8 mouse cellular contexts compared by ENCODE assay signal in genomic region chr4:95161670-95162020, GRCm38 (mm10).
DNase-seq lines count a peak whose midpoint lies in the region; ATAC-seq and TF ChIP-seq lines count a peak whose summit lies in the region.

No protein-coding gene starts in this region.

- H3K27ac ChIP-seq in kidney, embryonic 15.5 days: peak overlapping the region; percentile 98
- peak overlapping the region; percentile 93 for H3K27ac ChIP-seq in embryonic facial prominence, embryonic 10.5 days (replicated peaks)
- peak overlapping the region; percentile 95 for H3K27ac ChIP-seq in intestine, embryonic 15.5 days
- peak overlapping the region; percentile 66 for H3K27ac ChIP-seq in midbrain, postnatal 0 days (ENCODE audit: low read depth, low read length)

- peak overlapping the region; percentile 73 for H3K4me2 ChIP-seq in kidney, embryonic 15.5 days
- peak overlapping the region; percentile 65 for H3K4me2 ChIP-seq in intestine, embryonic 15.5 days (replicated peaks)
- peak overlapping the region; percentile 92 for H3K4me2 ChIP-seq in midbrain, postnatal 0 days (ENCODE audit: low read depth, low read length, poor library complexity, severe bottlenecking)

- peak overlapping the region; percentile 54 for H3K4me3 ChIP-seq in kidney, embryonic 15.5 days (replicated peaks)
- peak overlapping the region; percentile 68 for H3K4me3 ChIP-seq in embryonic facial prominence, embryonic 10.5 days
- H3K4me3 ChIP-seq in intestine, embryonic 15.5 days (replicated peaks): peak overlapping the region; percentile 48
- peak overlapping the region; percentile 62 for H3K4me3 ChIP-seq in midbrain, postnatal 0 days (ENCODE audit: low read depth, low read length)

- 13% methylated on average over 7 of the region's 7 CpGs for WGBS in kidney, embryonic 15.5 days
- WGBS in embryonic facial prominence, embryonic 10.5 days: 24% methylated on average over 7 of the region's 7 CpGs
- WGBS in intestine, embryonic 15.5 days: 16% methylated on average over 7 of the region's 7 CpGs
- 22% methylated on average over 7 of the region's 7 CpGs for WGBS in midbrain, postnatal 0 days

- H3K36me3 ChIP-seq in kidney, embryonic 15.5 days: no peaks in the 10 kb centered on the region
- no peaks in the 10 kb centered on the region for H3K36me3 ChIP-seq in embryonic facial prominence, embryonic 10.5 days (replicated peaks)
- no peaks in the 10 kb centered on the region for H3K36me3 ChIP-seq in intestine, embryonic 15.5 days
- no peaks in the 10 kb centered on the region for H3K36me3 ChIP-seq in midbrain, postnatal 0 days (ENCODE audit: insufficient read depth, low read length)

- H3K27me3 ChIP-seq in kidney, embryonic 15.5 days: no peaks in the 10 kb centered on the region
- H3K27me3 ChIP-seq in embryonic facial prominence, embryonic 10.5 days (replicated peaks; ENCODE audit: low read depth, poor library complexity, severe bottlenecking): peaks cover 13% of the 10 kb centered on the region; the same call in 1 of the 2 replicates
- H3K27me3 ChIP-seq in intestine, embryonic 15.5 days (replicated peaks): no peaks in the 10 kb centered on the region
- no peaks in the 10 kb centered on the region for H3K27me3 ChIP-seq in midbrain, postnatal 0 days (ENCODE audit: insufficient read depth, low read length)

- no peaks in the 10 kb centered on the region for H3K9me3 ChIP-seq in kidney, embryonic 15.5 days (replicated peaks)
- H3K9me3 ChIP-seq in embryonic facial prominence, embryonic 10.5 days: no peaks in the 10 kb centered on the region
- H3K9me3 ChIP-seq in intestine, embryonic 15.5 days: no peaks in the 10 kb centered on the region
- H3K9me3 ChIP-seq in midbrain, postnatal 0 days (ENCODE audit: low read length): no peaks in the 10 kb centered on the region

- TF ChIP-seq CTCF in midbrain, postnatal 0 days (IDR thresholded peaks at IDR 0.05): no peak

- DNase-seq in kidney, adult 9 months: no peak
- DNase-seq in embryonic facial prominence, embryonic 10.5 days (ENCODE audit: low spot score): no peak
- DNase-seq in midbrain, postnatal 0 days (ENCODE audit: low spot score): no peak
- DNase-seq in spleen, postnatal 36 days (ENCODE audit: low spot score in 2 of 2): no peak
- no peak for DNase-seq in Muller cell, postnatal 12 days (ENCODE audit: inconsistent ontology term)
- DNase-seq in embryo, embryonic 9.5 days (ENCODE audit: extremely low spot score): no peak

- H3K4me1 ChIP-seq in kidney, embryonic 15.5 days: peaks cover 39% of the 10 kb centered on the region
- peaks cover 33% of the 10 kb centered on the region for H3K4me1 ChIP-seq in embryonic facial prominence, embryonic 10.5 days
- H3K4me1 ChIP-seq in intestine, embryonic 15.5 days (replicated peaks): peaks cover 14% of the 10 kb centered on the region
- H3K4me1 ChIP-seq in midbrain, postnatal 0 days (ENCODE audit: insufficient read depth, low read length): peaks cover 6% of the 10 kb centered on the region; the same call in 1 of the 2 replicates

- H3K9ac ChIP-seq in kidney, embryonic 15.5 days: peak overlapping the region; percentile 58
- peak overlapping the region; percentile 57 for H3K9ac ChIP-seq in intestine, embryonic 15.5 days
- H3K9ac ChIP-seq in midbrain, postnatal 0 days (replicated peaks; ENCODE audit: low read length, poor library complexity, severe bottlenecking): peak overlapping the region; percentile 76

- no peak for ATAC-seq in kidney, embryonic 15.5 days (replicated peaks; ENCODE audit: low FRiP score)
- ATAC-seq in intestine, embryonic 15.5 days: peak; percentile 29; the same call in 1 of the 2 replicates
- ATAC-seq in midbrain, postnatal 0 days (ENCODE audit: low FRiP score): no peak
